Mouse (Mus musculus) gastrocnemius, postnatal 25 days (tissue): ENCODE results near the gene Chst10. TPM values are rescaled to one million over a fixed set of nuclear protein-coding genes. Genes with fewer than 3 reads are reported as not detected.

Experiments used
- DNase-seq: peaks from one replicate; pipeline ENCODE4 v3.0.0; 2022
- long read RNA-seq, 2 experiments: library from polyadenylated mRNA; stranded (forward); transcript quantifications; one replicate each; pipeline ENCODE4 v2.0.0; 2021
- total RNA-seq, 2 experiments: library from RNA; stranded (reverse); gene quantifications; 1 replicate in 1 of 2; 2 replicates in 1 of 2; pipeline ENCODE4 v1.2.3; 2021

Chst10 gene
- under 1 TPM; 0.26 to 0.27 TPM for total RNA-seq
- long read RNA-seq, experiment 1, result 0 reads
- long read RNA-seq, experiment 2, partial matches to known transcripts, result 1 of 1 reads
- long read RNA-seq, experiment 2, other reads (novel, unspliced or antisense), result 0 of 1 reads

DNA sequence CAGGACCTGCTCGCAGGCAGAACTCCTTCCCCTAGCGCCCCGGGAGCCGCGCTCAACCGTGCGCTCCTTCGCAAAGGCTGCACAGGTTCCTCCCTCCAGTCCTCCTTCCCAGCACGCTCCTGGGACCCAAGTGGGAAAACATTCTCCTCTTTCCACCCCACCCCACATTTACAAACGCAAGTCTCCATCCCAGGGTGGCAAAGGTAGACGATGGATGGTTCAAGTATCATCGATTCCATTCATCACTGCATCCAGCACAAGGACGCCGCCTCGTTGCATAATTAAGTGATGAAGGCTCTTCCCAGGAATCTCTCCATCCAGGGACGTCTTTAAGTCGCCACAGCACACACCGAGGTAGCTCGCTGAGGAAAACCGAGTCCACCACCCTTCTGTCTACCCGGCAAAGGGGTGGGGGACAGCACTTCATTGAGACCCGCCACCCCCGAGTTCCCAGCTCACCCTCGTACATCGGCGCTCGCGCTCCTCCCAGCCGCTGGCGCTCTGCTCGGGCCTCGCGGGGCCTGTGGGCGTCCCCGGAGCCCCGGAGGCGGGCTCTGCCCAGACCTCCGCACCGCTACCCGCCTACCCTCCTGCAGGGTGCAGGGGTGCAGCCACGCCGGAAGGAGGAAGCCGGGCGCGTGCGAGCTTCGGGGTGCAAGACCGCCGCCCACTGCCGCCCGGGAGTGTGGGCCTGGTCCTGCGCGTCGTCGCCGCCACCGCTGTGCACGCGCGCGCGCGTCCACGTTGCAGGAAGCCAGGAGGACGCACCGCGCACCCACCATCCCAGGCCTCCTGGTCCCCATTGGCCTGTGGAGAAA is at the start of gene Chst10:
Gene Chst10, minus strand, starts transcription at position 731 of the 818 bp plus-strand sequence.
- peak; percentile 72 for DNase-seq

DNA sequence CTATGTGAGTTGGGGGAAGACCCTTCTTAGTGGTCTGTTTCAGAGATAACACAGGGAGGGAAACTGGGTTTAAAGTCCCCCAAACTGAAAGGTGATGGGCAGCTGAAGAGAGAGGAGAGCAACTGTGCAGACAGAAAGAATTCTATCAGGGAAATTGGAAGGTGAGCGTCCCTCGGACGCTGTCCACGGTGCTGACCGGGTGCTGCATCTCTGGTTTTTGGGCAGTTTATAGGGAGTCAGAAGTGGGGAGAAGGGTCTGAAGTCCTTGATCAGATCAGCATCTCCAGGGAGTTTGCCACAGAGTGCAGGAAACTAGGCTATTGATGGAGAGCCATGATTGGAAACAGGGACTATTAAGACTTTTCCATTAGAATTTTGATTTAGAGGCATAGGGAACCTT is 41.6 kb upstream of the Chst10 start:
- no peak for DNase-seq

DNA sequence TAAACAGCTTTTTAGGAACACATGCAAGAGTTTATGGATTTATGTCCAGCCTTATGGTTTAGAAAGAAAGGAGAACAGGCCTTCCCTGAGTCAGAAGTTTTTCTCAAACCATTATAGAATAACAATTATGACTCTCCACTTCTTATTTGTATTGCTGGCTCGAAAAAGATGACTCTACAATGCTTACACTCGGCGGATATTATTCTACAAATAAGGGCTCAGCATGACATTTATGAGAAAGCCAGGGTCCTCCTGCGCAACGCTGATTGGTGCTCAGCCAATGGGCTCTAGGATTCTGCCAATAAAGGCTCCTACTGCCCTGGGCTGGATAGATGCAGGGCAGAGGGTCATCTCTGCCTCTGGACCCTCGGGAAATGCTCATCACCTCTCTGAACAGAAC is 40.9 kb upstream of the Chst10 start, which contains the start of gene Nms:
Gene Nms, plus strand, starts transcription at position 301 of the 400 bp plus-strand sequence.
- DNase-seq, result no peak

GRCm38 (mm10) chr1:38936780-38937179 is 38.8 kb upstream of the Chst10 start:
- DNase-seq, result no peak

DNA sequence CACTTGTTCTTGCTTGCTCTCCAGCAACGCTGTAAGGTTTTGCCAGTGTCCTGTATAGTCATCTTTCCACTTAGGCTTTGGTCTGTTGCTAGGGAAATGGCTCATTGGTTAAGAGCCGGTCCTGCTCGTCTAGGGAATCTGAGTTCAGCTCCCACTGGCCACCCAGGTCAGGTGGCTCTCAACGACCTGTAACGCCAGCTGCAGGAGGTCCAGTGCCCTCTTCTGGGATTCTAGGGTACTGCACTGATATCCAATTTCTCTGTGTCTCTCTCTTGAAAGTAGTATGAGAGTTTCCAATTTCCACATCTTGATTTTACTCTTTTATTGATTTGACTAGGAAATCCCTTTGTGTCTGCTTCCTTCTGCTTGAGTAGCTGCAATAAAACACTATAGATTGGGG is 36.7 kb upstream of the Chst10 start:
- DNase-seq, result no peak

DNA sequence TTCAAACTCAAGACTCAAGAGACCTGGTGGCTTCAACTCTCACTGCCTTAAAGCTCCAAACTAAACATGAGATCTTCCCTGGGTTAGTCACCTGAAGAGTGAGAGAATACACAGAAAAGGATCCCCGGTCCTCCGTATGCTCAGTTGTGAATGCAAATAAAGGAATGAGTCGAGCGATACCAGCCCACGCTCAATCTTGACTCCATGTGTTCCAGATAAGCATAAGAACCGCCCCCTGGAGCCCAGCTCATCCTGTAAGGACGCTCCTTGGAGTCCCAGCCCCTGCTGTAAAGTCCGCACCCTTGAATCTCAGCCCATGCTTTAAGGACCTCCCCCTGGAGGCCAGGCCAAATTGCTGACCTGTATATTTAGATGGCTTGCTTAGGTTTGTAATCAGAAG is 32.8 kb upstream of the Chst10 start:
- no peak for DNase-seq

- DNase-seq, result no peak
These were observed 31.5 kb upstream of the Chst10 start for GRCm38 (mm10) chr1:38929468-38929867.

GRCm38 (mm10) chr1:38928996-38929395 is 31.0 kb upstream of the Chst10 start:
- no peak for DNase-seq

DNA sequence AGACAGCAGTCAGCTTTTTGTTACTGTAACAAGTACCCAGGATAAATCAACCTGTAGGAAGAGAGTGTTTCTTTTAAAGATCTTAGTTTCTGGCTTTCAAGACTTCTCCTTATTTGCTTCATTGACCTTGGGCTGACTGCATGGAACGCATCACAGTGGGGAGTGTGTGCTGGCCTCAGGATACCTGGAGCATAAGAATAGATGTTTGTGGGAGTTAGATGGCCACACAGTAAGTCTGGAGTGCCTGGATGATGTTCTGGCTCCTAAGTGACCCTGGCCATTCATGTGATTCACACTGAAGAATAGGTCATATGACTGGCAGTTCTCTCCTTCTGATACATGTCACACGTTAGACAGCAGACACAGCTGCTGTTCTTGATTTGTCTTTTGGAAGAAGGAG is 6.0 kb upstream of the Chst10 start:
- DNase-seq, result no peak

GRCm38 (mm10) chr1:38902571-38902970 is 4.6 kb upstream of the Chst10 start:
- DNase-seq, result no peak

DNA sequence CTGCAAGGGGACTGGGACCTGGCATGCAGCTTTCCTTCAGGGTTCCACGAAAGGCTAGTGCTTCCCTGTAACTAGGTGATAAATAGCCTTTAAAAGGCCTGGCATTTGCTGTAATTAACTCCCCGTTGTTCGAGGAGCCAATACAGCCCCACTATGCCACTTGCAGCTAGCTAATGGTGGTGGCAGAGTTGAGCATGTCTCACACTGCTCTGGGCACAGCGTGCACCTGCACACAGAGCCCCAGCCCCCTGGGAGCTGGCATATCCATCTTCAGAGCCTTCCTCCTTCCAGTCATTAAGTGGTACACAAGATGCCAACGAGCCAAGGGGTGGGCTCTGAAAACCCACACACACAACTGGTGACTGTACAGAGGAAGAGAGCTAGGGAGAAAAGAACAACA is 4.9 kb downstream of the Chst10 start:
- no peak for DNase-seq

DNA sequence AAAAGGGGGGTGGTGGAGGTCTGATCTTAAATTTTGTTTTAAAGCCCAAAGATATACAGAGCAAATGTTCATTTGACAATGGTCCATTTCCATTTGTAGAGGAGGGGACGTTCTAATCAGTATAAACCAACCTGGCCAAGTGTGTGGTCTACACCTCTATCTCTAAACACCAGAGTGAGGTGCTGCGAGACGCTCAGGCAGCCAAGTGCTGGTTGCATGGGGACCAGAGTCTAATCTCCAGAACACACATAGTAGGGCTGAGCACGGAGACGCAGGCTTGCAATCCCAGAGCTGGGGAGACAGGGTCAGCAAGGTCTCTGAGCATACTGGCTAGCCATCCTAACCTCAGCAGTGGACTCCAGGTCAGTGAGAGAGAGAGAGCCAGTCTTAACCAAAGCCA is 6.5 kb downstream of the Chst10 start:
- DNase-seq, result no peak

DNA sequence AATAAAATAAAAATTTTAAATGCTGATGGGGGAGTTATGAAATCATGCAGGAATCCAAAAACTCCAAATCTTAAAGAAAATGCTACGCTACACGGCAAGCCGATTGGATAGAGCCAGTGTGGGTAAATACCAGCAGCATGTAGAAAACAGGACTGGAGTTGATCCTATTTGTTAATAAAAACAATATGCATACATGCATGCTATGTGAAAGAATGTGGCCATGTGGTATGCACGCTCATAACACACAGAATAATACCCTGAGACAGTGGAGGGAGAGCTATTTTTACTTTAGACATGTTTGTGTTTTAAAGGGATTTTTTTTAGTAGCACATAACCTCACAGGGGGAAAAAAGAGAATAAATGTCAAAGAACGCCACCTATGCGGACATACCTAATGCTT is 9.2 kb downstream of the Chst10 start:
- no peak for DNase-seq

DNA sequence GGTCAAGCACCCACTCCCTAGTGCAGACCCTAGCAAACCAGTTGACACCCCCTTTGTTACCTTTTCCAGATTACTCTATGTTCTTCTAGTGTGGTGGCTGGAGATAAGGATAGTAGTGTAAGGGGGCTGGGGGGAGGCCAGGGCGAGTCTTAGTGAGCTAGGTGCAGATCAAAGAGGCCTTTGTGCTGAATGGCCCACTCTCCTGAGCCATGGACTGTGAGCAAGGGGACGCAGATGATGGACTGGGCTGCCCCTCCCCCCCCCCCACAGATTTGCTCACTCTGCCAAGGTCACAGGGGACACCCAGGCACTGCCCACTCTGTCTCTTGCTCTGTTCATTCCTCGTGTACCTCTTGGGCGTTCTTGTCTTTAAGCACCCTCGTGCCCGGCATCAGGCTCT is 10.9 kb downstream of the Chst10 start:
- DNase-seq, result no peak

GRCm38 (mm10) chr1:38886602-38887001 is 11.4 kb downstream of the Chst10 start:
- no peak for DNase-seq

DNA sequence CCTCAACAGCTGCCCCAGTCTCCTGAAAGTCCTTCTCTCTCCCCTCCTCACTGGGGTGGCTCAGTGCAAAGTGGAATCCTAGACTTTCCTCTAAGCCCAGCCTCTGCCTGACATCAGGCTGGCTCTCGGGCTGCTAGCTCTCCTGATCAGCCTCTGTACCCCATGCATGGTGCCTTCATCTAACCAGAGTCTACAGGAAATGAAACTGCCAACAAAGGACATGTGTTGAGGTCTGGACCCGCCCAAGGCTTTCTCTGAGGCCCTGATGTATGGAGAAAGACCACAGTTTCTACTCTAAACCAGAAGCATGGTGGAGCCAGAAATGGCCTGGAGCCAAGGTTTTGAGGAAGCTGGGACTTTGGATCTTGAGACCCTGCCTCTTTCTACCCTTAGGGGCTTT is 12.0 kb downstream of the Chst10 start:
- no peak for DNase-seq

DNA sequence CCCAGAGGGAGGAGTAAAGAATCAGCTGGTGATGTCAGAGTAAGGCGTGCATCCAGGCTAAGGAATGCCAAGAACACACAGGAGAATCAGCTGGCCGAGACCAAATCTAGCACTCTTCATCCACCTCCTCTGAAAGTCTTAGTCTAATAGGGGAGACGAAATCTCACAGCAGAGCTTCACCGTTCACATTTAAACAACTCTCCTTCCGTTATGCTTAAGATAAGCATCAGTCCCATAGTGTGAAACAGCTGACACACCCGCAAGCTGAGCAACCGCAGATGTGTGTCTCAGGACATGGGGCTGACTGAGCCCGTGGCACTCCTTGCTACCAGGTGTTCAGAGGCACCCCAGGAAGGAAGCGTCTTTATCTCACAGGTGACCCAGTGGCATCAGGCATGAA is 14.2 kb downstream of the Chst10 start:
- no peak for DNase-seq

GRCm38 (mm10) chr1:38882746-38883145 is 15.2 kb downstream of the Chst10 start:
- DNase-seq, result no peak

DNA sequence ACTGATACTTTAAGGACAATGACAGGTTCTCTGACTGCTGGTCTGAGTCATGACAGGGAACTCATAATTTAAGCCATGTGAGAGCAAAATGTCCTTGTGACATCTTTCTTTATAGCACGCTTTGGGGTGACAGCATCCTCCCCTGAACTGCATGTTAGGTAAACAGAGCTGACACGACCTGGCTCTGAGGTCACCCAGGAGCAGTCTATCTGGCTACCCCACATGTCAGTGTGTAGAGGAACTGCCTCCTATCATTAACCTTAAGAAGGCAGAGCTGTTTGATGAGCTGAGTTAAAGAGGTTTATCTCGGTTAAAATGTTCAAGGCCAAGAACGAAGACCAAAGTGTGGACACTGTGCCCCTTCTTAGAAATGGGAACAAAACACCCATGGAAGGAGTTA is 16.6 kb downstream of the Chst10 start:
- DNase-seq, result no peak

- no peak for DNase-seq
These were observed 21.1 kb downstream of the Chst10 start for GRCm38 (mm10) chr1:38876671-38877382.

DNA sequence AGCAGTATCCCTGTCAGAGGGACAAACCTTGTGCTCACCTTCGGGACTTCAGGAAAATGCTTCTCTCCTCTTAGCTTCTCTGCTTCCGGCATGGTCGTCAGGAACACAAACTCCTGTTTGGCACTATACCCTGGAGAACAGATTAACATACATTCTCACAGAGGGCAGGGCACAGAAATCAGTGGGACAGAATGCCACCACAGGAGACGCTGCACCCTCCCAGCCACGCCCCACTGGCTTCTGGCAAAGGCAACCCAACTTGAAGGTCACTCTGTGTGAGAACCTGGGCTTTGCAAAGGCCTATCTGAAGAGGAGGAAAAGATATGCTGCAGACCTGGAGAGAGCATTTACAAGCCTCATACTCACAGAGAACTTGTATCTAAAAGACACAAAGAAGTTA is 24.1 kb downstream of the Chst10 start:
- DNase-seq, result no peak

DNA sequence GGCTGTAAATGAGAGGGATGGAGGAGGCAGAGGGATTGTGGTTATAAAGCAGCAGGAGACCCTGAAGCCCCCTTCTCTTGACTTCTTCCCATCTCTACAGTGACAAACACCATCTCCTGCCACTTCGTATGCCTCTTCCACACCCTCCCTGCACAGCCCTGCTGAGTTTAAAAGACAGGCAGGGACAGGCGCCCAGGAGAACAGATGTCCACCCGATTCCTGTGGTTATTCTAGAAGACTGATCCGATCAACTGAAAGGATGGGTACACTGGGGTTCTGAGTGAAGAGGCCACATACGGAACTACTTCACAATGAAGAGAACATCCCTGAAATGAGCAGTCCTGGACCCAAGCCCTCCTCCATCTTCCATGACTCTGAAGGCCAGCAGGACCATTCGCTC is 26.1 kb downstream of the Chst10 start:
- no peak for DNase-seq

DNA sequence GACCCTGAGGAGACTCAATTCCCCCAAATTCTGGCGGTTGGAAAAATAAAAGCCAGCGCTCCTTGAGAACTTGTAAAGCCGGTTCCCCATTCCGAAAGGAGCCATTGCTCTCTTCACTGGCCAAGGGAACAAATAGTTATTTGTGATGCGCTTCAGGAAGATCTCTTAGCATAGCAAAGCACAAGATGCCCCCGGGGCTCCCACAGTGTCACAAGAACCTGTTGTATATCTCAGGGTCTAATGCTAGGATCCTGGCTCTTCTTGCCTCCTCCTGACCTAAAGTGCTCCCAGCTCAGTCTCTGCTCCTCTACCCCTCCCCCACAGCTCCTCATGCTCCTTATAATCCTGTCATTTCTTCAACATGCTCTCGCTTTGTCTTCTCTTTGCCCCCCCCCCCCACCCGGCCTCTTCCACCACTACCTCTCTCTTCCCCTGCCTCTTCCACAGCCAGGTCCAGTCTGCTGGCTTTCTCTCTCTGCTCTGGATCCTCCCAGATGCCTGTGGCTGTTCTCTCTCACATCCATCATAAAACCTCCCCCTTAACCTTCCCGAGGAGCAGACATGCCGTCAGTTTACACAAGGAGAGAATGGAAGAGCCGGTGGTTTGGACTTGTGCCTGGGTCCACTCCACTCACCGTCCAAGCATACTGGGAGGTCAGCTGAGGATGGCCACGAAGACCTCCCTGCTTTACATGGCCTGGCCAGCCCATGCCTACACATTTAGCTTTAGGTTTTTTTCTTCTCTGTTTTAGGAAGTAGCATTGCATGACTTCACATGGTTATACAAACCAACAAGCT is 28.4 kb downstream of the Chst10 start:
- no peak for DNase-seq
